Mouse (Mus musculus) frontal cortex, postnatal 10 days (tissue): ENCODE results near the gene Oxld1.

Experiments used
- DNase-seq, 2 experiments: peaks; one replicate each; pipeline ENCODE4 v3.0.0; 2022; ENCODE audit warnings: low spot score in 2 of 2, mixed read lengths in 1 of 2

Oxld1 gene

DNA sequence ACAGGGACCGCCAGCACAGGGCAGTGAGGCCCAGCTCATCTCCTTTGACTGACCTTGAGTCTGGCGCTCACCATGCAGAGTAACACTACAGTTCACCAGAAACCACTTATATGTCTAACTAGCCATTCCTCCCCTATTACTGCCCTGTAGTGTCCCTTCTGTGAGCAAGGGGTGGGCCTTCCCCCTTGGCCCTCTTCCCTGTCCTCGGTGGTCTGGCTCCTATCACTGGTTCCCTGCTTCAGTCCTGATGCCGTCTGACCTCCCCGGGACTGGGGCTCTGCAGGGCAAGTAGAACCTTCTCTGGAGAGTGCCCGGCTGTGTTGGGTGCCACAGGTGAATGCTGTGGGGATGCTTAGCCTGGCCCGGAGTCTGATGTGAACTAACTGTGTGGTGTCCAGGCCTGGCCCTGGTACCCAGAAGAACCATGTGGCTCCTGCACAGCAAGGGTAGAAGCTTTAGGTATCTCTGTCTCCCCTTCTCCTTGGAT lies 25.6 kb upstream of the Oxld1 start:
- no peak for DNase-seq

DNA sequence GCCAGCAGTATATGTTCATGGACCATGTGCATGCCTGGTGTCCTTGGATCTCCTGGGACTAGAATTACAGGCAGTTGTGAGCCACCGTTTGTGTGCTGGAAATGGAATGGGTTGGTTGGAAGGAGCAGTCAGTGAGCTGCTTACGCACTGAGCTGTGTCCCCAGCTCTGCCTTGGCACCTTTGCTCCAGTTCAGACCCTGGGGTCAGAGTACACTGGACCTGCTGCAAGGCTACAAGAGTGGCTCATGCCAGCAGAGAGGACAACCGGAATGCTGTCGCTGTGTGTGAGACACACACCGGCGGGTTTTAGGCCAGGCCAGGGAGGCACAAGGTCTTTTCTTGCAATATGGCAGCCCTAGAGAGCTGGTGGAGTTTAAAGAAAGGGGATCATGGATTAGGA lies 14.2 kb upstream of the Oxld1 start:
- no peak for DNase-seq

DNA sequence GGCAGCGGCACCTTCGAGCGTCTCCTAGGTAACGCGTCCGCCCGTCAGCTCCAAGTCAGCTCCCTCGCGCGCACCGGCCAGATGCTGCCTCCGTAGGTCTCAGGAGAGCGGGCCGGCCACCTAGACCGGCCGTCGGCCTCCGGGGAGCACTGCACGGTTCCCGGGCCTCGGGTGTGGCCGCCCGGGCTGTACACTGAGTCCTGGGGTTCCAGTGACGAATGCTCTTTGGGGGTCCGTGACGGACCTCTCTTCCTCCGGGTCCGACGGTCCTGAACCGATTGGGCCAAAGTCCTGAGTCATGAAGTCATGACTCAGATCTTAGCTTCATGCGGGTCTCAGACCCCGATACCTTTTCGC lies 9.8 kb upstream of the Oxld1 start:
- no peak for DNase-seq

DNA sequence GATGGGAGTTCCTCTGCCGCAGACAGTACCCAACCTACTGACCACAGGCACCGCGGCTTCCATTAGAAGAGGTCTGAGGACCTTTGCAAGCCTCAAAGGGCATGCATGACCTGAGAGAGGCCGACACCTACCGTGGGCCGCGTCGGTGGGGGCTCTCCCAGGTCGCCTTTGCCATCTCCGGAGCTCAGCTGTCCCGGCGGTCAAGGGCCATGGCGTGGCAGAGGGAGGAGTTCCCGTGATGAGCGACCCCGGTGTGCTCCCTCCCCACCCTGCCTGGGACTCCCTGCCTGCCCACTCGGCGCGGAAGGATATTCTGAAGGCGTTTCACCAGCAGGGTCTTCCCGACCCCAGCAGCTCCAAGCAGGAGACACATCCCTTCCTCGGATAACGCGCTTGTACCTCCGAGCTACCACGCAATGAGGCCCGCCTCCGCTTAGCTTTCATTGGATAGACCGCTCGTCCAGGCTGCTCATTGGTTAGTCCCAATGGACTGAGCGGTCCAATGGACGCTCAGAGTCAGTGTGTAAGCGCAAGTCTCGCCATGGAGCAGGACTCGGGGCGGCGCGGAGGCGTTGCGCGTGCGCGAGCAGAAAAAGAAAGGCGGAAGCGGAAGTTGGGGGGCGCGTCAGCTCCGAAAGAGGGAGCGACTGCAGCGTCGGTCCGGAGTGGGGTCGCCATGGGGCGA lies 9.3 kb upstream of the Oxld1 start, which contains the start of gene Arl16:
Gene Arl16 (minus strand): TSS at position 557 of the 685 bp plus-strand sequence.
- peak; percentile 94 to 95 for DNase-seq

DNA sequence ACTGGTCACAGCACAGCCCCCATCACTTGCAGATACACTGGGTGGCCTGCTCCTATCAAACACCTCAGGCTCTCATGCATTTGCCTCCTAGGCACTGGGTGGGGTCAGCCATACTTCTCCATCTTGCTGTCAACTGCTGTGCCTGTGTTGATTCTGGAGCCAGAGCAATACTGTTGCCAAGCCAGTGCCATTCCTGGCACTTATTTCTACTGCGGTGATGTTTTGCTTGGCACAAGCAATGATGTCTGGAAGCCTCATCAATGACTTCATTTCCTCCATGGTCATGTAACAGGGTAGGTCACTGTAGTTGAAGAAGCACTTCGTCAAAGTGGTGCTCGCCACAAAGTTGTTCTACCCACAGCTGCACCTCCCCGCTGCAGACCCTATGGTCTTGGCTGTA lies 7.7 kb upstream of the Oxld1 start:
- no peak for DNase-seq

DNA sequence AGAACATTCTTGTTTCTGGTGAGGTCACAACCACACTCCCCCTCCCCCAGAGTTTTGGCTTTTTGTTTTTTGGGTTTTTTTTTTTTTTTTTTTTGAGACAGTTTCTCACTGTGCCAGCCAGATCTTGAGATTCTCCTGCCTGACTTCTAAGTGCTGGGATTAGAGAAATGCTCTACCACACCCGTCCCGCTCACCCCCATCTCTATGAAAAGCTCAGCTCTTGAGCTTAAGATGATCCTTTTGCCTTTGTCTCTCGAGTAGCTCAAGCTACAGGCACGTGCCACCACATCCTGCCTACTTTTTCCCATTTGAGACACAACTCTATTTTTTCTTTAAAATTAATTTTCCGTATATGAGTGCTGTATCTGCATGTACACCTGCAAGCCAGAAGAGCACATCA lies 6.5 kb upstream of the Oxld1 start:
- no peak for DNase-seq

DNA sequence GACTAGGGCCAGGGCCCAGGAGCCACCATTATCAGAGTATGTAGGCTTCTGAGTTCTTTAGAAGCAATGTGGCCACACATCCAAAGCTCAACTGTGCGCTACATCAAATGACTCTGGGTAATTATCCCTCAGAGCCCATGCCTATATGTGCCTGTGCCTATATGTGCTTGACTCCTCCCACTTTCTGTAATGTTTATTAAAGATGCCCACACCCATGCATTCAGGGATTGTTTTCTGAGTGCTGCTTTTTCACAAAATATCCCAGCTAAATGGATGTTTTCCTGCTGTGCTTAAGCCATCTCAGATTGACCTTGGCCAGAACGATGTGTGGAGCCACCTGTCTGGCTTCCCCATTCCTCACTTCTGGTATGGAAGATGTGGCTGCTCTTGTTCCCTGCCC lies 5.7 kb upstream of the Oxld1 start:
- DNase-seq: no peak

DNA sequence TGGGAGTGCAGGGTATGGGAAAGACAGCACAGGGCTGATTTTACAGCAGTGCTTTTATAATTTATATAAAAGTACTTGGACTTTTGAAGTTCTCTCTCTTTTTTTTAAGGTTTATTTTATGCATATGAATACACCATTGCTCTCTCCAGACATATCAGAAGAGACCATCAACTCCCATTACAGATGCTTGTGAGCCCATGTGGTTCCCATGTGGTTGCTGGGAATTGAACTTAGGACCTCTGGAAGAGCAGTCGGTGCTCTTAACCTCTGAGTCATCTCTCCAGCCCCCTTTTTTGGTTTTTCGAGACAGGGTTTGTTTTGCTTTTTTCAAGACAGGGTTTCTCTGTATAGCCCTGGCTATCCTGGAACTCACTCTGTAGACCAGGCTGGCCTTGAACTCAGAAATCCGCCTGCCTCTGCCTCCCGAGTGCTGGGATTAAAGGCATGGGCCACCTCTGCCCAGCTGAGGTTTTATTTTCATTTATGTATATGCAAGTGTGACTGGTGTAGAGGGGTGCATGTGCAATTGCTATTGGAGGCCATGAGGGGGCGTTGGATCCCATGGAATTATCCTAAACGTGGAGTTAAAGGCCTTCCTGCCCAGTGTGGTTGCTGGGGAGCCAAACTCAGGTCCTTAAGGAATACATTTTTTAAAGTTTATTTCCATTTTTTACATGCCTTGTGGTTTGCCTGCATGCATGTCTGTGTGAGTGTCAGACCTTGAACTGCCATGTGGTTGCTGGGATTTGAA lies 1.2 kb upstream of the Oxld1 start:
- DNase-seq: no peak

DNA sequence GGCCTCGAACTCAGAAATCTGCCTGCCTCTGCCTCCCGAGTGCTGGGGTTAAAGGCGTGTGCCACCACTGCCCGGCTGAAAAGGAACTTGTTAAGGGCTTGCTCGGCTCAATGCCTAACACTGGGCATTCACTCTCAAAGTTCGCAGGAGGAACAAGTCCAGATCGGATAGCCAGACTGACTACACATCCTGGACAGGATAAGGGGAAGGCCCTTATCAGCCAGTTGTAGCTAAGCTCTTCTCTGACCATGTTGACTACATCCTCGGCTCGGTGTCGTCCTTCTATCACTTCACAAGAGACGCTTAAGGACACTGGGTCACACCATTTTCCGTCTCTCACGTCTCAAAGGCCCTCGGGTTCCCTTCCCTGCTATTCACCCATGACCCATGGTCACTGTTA lies 498 bp downstream of the Oxld1 start:
- no peak for DNase-seq

DNA sequence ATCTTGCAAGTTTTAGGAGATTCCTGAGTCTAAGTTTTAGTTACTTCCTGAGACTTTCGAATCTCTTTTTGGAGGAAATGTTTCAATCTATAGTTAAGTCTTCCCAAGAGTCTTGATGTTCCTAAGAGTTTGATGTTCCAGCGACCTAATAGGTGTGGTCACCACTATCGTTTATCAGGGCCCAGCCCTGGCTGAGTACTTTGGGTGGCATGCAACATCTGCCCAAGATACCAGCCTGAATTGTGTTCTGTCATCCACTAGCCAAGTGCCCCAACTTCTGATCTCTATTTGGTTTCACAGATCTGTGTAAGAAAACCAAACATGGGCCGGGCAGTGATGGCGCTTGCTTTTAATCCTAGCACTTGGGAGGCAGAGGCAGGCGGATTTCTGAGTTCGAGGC lies 2.5 kb downstream of the Oxld1 start:
- DNase-seq: no peak

DNA sequence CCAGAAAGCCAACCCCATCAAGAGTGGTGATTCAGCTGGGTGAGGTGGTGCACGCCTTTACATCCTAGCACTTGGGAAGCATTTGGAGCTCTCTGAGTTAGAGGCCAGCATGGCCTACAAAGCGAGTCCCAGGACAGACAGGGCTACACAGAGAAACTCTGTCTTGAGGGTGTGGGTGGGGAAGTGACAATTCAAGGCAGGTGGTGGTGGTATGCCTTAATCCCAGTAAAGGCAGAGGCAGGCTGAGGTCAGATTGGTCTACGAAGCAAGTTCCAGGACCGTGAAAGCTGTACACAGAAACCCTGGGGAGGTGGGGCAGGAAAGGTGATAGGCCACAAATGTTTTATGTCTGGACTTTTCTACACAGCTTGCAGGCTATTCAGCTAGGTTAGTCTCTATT lies 2.9 kb downstream of the Oxld1 start:
- no peak for DNase-seq

DNA sequence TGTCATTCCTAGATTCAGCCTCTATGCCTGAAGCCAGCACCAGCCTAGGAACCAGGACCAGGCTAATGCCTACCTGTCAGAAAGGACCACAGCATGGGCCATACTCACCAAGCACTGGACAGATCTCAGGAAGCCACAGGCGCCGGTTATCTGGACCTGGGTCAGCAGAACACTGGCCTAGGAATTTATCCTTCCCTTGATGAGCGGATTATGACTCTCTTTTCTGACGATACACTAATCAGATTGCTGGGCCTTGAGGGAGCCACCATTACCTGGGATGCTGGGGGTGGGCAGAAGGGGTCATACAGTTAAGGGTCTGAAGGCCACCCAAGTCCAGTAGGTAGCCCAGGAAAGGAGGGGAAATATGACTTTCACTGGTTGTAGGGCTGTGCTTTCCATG lies 4.6 kb downstream of the Oxld1 start, which contains the start of gene Pde6g:
Gene Pde6g (minus strand): TSS at position 195 of the 400 bp plus-strand sequence.
- no peak for DNase-seq

DNA sequence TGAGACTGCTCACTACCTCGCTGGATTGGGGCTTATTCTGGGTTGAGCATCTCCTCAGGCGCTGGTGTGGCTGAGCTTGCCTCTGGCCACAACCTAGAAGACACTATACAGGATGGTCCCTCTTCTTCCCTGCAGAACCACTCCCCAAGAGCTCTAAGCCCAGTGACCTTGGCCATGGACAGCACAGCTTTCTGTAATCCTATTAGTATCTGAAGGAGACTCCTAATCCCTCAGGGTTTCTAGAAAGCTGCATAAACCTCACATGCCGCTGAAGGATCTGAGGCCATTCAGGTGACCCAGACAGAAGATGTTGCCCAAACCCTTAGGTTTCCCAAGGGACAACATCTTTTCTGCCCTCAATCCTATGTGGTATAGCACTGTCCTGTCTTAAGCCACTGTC lies 5.6 kb downstream of the Oxld1 start:
- no peak for DNase-seq

DNA sequence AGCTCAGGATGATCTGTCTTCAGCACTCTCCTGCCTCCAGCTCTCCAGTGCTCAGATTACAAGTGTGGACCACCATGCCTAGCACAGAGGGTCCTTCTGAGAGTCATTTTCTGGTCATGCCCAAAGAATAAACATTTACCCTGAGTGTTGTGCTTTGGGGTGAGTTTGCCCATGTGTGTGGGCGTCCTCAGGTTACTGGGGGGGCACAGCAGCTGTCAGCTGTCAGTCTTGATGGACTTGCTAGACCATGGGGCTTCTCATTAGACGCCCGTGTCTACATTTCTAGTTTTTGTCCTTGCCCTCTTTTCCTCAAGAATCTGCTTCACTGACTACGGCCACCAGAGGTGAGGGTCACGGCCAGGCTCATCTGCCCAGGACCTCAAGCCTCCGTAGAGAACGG lies 10.7 kb downstream of the Oxld1 start:
- DNase-seq: no peak

DNA sequence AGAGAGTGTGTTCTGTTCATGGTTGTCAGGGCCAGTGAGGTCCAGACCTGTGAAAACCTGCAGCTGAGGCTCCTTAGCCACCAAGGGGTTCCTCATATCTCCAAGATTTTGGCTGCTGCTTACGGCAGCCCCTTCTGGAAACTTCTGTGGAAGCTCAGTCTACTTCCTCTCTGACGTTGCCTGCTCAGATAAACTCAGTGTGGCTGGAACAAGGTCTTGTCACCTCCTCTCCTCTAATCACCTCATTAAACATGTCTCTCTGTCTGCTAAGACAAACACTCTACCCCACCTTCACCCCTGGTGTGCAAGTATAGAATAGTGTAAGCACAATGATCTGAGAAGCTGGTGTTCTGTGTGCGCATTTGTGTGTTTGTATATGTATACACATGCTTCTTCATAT lies 12.4 kb downstream of the Oxld1 start:
- DNase-seq: no peak

DNA sequence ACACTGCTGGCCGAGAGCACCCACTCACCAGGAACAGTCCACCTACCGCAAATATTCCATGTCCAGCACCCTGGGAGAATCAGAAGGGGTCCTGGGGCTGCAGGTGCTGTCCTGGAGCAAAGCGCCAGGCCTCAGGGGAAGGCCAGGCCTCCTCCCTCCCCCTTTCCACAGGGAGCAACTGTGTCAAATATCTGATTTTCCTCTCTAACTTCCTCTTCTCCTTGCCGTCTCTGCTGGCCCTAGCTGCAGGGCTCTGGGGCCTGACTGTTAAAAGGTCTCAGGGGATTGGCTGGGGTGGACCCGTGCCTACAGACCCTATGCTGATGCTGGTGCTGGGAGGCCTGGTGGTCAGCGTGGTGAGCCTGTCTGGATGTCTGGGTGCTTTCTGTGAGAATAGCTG lies 13.8 kb downstream of the Oxld1 start:
- no peak for DNase-seq

DNA sequence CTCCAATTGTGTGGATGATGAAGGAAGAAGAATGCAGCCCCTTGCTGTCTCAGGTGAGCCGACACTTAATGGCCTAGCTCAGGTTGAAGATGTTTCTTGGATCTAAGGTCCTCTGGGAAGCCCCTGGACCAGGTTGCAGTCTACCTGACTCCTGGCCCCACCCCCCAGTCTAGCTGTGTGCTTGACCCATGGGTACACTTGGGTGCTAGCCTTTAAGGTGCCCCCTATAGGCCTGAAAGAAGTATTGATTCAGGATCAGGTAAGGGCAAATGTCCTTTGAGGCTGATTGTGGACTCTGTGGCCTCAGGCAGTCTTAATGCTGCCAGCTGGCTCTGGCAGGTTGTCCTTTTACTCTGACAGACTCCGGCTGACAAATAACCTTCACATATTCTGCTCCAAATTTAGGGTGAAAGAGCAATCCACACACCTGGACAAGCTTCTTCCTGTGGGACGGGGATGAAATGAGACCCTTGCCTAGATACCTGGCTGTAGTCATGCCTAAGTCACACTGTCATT lies 15.0 kb downstream of the Oxld1 start:
- no peak for DNase-seq

DNA sequence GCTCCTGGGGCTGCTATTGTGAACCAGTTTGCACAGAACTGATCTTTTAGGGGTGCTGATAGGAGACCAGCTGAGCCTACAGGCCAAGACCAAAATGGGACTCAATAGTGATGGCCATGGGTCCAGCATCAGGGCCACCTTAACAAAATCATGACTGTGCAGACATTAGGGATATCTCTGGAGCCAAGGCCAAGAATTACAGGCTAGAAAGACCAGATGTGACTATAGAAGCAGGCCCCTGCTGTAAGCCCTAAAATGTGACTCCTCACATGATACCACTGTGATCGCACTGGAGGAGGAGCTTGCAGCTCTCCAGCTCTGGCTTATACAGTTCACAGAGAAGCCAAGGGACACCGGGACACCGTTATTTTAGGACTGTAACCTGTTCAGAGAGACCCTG lies 15.5 kb downstream of the Oxld1 start, which contains the start of gene Tspan10:
Gene Tspan10 (plus strand): TSS at position 301 of the 400 bp plus-strand sequence.
- DNase-seq: no peak

DNA sequence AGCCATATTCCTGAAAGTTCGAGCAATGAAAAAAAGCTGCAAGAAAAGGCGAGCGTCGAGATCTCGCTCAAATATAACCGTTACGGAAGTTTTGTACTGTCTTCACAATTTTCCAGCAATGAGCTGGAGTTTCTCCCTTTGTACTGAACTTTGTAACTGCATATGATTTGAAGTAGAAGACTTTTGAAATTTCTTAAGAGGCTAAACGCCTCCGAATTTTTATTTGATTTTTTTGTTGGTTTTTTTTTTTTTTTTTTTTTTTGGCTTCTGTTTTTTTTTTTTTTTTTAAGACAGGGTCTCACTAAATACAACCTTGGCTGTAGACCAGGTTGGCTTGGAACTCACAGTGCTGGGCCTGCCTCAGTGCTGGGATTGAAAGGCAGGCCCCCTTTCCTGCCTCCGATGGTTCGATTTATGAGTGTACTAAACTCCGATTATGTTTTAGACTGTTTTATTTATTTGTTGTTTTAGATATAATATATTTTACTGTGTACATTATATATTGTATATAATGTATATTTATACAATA lies 19.9 kb downstream of the Oxld1 start:
- no peak for DNase-seq

DNA sequence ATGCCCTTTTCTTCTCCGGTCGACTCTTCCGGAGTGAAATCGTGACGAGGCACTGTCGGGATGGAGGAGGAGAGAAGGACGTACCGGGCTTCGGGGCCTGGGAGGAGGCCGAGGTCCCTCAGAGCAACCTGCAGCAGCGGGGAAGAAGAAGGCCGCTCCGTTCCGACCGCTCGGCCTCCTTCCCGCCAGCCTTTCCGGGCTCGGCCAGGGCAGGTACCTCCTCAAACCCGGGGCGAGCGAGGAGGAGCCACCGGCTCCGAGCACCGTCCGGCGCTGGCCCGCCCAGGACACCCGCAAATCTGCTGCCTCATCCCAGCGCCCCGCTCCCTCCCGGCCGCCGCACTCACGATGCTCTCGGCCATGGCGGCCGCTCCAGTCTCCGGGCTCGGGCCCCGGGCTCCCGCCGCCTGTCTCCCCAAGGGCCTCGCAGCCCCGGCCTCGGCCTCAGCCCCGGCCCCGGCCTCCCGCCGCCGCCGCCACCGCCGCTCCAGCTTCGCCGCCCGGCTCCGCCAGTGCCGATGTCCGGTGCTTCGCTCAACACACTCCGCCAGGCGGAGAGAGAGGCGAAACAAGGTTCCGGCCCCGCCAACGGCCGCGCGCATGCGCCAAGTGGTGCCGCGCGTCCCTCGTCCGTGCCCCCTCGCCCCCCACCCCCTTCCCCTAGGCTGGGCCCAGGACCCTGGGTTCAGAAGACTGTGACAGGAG lies 20.6 kb downstream of the Oxld1 start, which contains the start of gene Nploc4:
Gene Nploc4 (minus strand): TSS at position 557 of the 705 bp plus-strand sequence.
- peak; percentile 62 to 85 for DNase-seq

DNA sequence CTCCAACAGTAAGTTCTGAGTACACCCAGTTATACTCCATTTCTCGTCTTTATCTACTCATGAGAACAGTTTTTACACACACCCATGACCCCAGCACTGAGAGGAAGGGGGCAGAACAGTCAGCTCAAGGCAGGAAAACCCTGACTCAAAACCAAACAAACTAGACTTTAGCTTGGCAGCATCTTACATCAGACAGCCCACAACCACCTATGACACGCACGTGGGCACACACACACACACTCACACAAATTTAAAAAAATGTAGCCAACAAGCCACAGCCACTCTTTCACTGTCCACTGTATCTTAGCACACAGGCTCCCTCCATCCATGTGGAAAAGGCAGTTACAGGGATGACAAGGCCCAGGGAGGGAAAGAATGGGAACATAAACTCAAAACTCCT lies 31.1 kb downstream of the Oxld1 start:
- DNase-seq: no peak
